Mouse (Mus musculus): Measurements from ENCODE around the gene Serac1.

Gene Serac1

DNA sequence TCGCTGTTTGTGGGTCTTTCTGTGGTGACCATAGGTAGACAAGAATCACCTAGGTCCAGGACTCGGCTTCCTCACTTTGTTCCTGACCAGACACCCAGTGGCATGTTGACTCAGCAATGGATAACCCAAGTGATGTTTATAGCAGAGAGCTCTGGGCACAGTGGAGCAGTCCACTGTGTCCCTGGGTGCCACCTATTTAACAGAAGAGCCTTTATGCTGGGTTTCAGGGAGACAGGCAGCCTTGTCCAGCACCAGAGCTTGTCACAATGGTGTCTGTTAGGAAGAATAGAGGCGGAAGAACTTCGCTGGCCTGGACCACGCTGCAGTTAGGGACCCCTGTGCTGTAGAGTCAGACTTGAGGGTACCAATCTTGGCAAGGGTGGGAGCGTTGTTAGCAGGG is 77.0 kb downstream of the Serac1 start:
- no peak for DNase-seq

GRCm38 (mm10) chr17:6001836-6002235 is 77.7 kb downstream of the Serac1 start:
- DNase-seq, result no peak

DNA sequence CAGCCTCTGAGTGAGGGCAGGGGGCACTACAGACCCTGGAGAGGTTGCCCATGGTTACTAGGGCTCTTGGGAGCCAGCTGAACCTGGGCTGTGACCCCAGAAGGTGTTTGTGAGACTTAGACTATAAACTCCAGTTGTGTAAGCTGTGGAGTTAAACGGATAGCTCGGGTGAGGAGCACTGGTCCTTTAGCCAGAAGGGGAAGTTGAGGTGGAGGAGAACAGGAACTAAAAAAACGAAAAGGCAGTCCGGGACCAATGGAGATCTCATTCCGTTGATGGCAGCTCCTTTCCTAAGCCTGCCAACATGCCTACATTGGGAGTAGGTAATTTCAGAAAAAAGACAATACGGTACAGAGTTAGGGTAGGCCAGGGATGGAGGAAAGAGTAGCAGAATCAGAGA is 78.2 kb downstream of the Serac1 start:
- DNase-seq, result no peak

- no peak for DNase-seq
Measured at GRCm38 (mm10) chr17:6000864-6001319, 78.6 kb downstream of the Serac1 start.

DNA sequence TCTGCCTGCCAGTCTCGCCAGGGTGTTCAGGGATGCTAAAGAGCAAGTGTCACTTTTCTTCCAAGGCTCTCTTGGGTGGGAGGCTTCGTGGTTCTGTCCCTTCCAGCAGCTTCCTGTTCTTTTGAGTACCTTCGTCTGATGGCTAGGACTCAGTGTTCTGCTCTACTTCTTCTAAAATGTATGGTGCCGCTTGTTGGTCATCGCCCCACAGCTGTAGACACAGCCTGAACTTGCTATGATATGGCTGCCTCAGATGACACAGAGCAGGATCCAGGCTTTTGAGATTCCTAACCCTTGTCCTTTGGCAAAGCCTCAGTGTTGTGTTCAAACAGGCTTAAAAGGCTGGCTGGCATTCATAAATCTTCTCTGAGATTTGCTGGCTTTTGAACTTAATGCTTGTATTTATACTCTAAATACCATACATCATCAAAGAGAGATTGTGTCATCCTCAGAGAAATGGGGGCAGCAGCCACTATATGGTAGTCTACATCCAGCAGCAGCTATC is 80.5 kb downstream of the Serac1 start:
- no peak for DNase-seq

GRCm38 (mm10) chr17:5998235-5998500 is 81.4 kb downstream of the Serac1 start:
- DNase-seq, result no peak

GRCm38 (mm10) chr17:5997380-5998234 is 81.9 kb downstream of the Serac1 start:
- DNase-seq, result peak; percentile 61 to 64

DNA sequence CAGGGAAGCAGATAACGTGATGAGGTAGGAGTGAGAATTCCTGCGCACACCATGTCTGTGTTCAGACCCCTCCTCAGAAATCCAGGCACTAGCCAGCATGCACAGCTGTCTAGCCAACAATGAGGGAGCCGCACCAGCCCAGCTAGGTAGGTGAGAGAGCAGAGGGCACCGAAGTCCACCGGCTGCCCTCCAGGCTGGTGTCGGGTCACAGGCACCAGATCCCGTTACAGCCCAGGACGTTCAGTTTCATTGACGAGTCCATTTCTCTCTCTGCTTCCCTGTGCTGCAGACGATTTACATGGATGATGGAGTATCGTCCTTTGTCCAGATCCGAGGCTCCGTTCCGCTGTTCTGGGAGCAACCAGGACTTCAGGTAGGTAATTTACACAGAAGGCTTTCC is 83.0 kb downstream of the Serac1 start:
- no peak for DNase-seq

- no peak for DNase-seq
Measured at GRCm38 (mm10) chr17:5994606-5995005, 84.9 kb downstream of the Serac1 start.

DNA sequence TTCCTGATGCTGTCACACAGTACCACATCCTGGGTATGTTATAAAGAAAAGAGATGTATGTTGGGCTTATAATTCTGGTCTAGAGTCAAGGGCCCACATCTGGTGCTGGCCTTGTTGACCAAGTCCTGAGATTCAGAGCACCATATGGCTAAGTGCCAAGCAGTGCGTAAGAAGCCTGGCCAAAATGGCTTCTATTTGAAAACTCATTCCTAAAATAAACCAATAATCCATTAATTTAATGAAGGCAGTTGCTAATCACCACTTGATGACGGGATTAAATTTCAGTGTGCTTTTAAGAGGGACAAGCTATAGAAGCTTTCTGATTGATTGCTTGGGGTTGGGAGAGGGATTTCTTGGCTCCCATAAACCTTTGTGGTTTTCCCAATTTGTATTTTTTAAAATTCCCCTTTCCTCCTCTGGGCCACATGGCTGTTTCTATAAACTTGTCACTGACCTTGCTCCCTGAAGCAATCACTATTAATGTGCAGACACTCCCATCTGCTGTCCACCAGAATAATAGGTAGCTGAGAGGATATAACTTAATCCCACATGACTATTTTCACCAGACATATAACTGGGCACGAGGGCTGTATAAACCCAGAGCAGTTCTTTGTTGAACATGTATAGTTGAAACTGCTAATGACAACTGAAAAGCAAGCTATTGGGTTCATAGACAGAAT is 85.8 kb downstream of the Serac1 start:
- DNase-seq, result no peak

- no peak for DNase-seq
Measured at GRCm38 (mm10) chr17:5992866-5993580, 86.5 kb downstream of the Serac1 start.
